Mouse (Mus musculus) central nervous system, embryonic 18 days (tissue): ENCODE results near the gene Olfr146. TPM values are rescaled to one million over a fixed set of nuclear protein-coding genes. Genes with fewer than 3 reads are reported as not detected.

Source experiments
- polyA plus RNA-seq: library from polyadenylated mRNA; depleted of rRNA; stranded (reverse); fragments of >200 nt; gene quantifications from 2 replicates; pipeline ENCODE4 v1.2.3, GENCODE M21; 2012; rRNA removed

The Olfr146 gene
- polyA plus RNA-seq: not detected in 2 replicates

GRCm38 (mm10) chr9:39023277-39023676, at the start of gene Olfr146:
Gene Olfr146, minus strand, starts transcription at chr9:39023377.

GRCm38 (mm10) chr9:39064851-39065250, 41.7 kb upstream of the Olfr146 start, which contains the start of gene Olfr937:
Gene Olfr937, minus strand, starts transcription at chr9:39064951.

GRCm38 (mm10) chr9:38999583-38999982, 23.6 kb downstream of the Olfr146 start, which contains the start of gene Olfr935:
Gene Olfr935, minus strand, starts transcription at chr9:38999683.

GRCm38 (mm10) chr9:38988215-38988614, 35.0 kb downstream of the Olfr146 start, which contains the start of gene Olfr934:
Gene Olfr934, minus strand, starts transcription at chr9:38988315.

GRCm38 (mm10) chr9:38972013-38972412, 51.2 kb downstream of the Olfr146 start, which contains the start of gene Olfr933:
Gene Olfr933, plus strand, starts transcription at chr9:38972313.

Other genes starting within 250 kb of the Olfr146 start
- gene Olfr922, start 208.8 kb downstream of the Olfr146 start, polyA plus RNA-seq: not detected in 2 replicates
- gene Olfr923, start 196.8 kb downstream of the Olfr146 start, polyA plus RNA-seq: not detected in 2 replicates
- gene Olfr924, start 178.9 kb downstream of the Olfr146 start, polyA plus RNA-seq: not detected in 2 replicates
- not detected in 2 replicates for gene Olfr26, start 168.3 kb downstream of the Olfr146 start, polyA plus RNA-seq
- not detected in 2 replicates for gene Olfr926, start 146.3 kb downstream of the Olfr146 start, polyA plus RNA-seq
- gene Olfr930, start 93.6 kb downstream of the Olfr146 start, polyA plus RNA-seq: not detected in 2 replicates
- not detected in 2 replicates for gene Olfr933, start 51.1 kb downstream of the Olfr146 start, polyA plus RNA-seq
- not detected in 2 replicates for gene Olfr934, start 35.1 kb downstream of the Olfr146 start, polyA plus RNA-seq
- gene Olfr935, start 23.7 kb downstream of the Olfr146 start, polyA plus RNA-seq: not detected in 2 replicates
- not detected in 2 replicates for gene Olfr937, start 41.6 kb upstream of the Olfr146 start, polyA plus RNA-seq
- gene Olfr938, start 55.5 kb upstream of the Olfr146 start, polyA plus RNA-seq: not detected in 2 replicates
- not detected in 2 replicates for gene Olfr27, start 104.8 kb upstream of the Olfr146 start, polyA plus RNA-seq
- gene Olfr943, start 142.9 kb upstream of the Olfr146 start, polyA plus RNA-seq: not detected in 2 replicates
- not detected in 2 replicates for gene Olfr944, start 178.5 kb upstream of the Olfr146 start, polyA plus RNA-seq
- gene Olfr1537, start 226.6 kb upstream of the Olfr146 start, polyA plus RNA-seq: not detected in 2 replicates